Mouse (Mus musculus) ES-Bruce4 (cell line): ENCODE measurements at regions not wholly inside any gene's neighbourhood (a gene's known extent, or its start where the extent isn't known, plus 50 kb on each side); places are given as distances from the start of the nearest gene placed in this dataset.

Source experiments
- H3K27ac ChIP-seq: 2 replicates; pipeline ENCODE4 v1.5.1; 2012; ENCODE audit warnings: low read length, inconsistent platforms; ENCODE audit not compliant: insufficient read depth
- H3K27me3 ChIP-seq: 2 replicates; pipeline ENCODE4 v1.6.1; 2012; ENCODE audit warnings: mild to moderate bottlenecking, low read length, inconsistent platforms; ENCODE audit not compliant: control insufficient read depth, poor library complexity, insufficient read depth, severe bottlenecking
- H3K36me3 ChIP-seq: 2 replicates; pipeline ENCODE4 v1.6.1; 2012; ENCODE audit warnings: inconsistent platforms, mild to moderate bottlenecking, low read length, moderate library complexity; ENCODE audit not compliant: control insufficient read depth, poor library complexity, insufficient read depth, severe bottlenecking
- H3K4me1 ChIP-seq: one replicate; pipeline ENCODE4 v1.8.1; 2011; ENCODE audit warnings: low read length; ENCODE audit not compliant: control insufficient read depth, insufficient read depth
- H3K4me3 ChIP-seq: 2 replicates; pipeline ENCODE4 v1.5.1; 2011; ENCODE audit warnings: low read depth, mild to moderate bottlenecking, low read length
- H3K9ac ChIP-seq: 2 replicates; pipeline ENCODE4 v1.6.1; 2012; ENCODE audit warnings: low read depth, mild to moderate bottlenecking, inconsistent platforms; ENCODE audit not compliant: poor library complexity, severe bottlenecking
- H3K9me3 ChIP-seq: replicated peaks from 2 replicates; pipeline ENCODE4 v1.6.1; 2012; ENCODE audit warnings: mild to moderate bottlenecking, low read length, inconsistent platforms; ENCODE audit not compliant: control insufficient read depth, poor library complexity, insufficient read depth, severe bottlenecking
- CTCF ChIP-seq: IDR thresholded peaks from one replicate; pipeline ENCODE4 v1.8.1; 2011; ENCODE audit warnings: low read depth, low read length
- EP300 ChIP-seq: IDR thresholded peaks from 2 replicates; pipeline ENCODE4 v1.6.1; 2011; ENCODE audit warnings: low read depth, low read length; ENCODE audit not compliant: insufficient read depth
- POLR2A ChIP-seq: IDR thresholded peaks from one replicate; pipeline ENCODE4 v1.8.1; 2011; ENCODE audit warnings: low read length; ENCODE audit not compliant: insufficient read depth

- no peak overlapping the region for H3K27ac ChIP-seq
- no peak overlapping the region for H3K9ac ChIP-seq
- H3K4me3 ChIP-seq: no peak overlapping the region
- no peaks in the 10 kb centered on the region for H3K27me3 ChIP-seq
- no peaks in the 10 kb centered on the region for H3K9me3 ChIP-seq
- TF ChIP-seq POLR2A (no peak), CTCF (no peak), EP300 (no peak)
- H3K36me3 ChIP-seq: no peaks in the 10 kb centered on the region
- H3K4me1 ChIP-seq: no peaks in the 10 kb centered on the region
These were observed 446.4 kb downstream of the Wdr20rt start for GRCm38 (mm10) chr12:65671673-65672072.

GRCm38 (mm10) chr12:65673193-65673592 lies 447.9 kb downstream of the Wdr20rt start:
- no peak overlapping the region for H3K27ac ChIP-seq
- H3K9ac ChIP-seq: no peak overlapping the region
- TF ChIP-seq POLR2A: no peak
- TF ChIP-seq EP300: no peak
- TF ChIP-seq CTCF: no peak
- no peaks in the 10 kb centered on the region for H3K9me3 ChIP-seq
- H3K4me3 ChIP-seq: no peak overlapping the region
- H3K4me1 ChIP-seq: no peaks in the 10 kb centered on the region
- H3K27me3 ChIP-seq: no peaks in the 10 kb centered on the region
- no peaks in the 10 kb centered on the region for H3K36me3 ChIP-seq

GRCm38 (mm10) chr12:65674916-65675660 lies 449.8 kb downstream of the Wdr20rt start:
- Histone ChIP-seq H3K36me3 (no peaks in the 10 kb centered on the region), H3K4me1 (no peaks in the 10 kb centered on the region), H3K4me3 (no peak overlapping the region), H3K27ac (no peak overlapping the region), H3K9ac (no peak overlapping the region), H3K9me3 (no peaks in the 10 kb centered on the region), H3K27me3 (no peaks in the 10 kb centered on the region)
- TF ChIP-seq CTCF (no peak), POLR2A (no peak), EP300 (no peak)

- Histone ChIP-seq H3K27ac (no peak overlapping the region), H3K27me3 (no peaks in the 10 kb centered on the region), H3K36me3 (no peaks in the 10 kb centered on the region), H3K4me3 (no peak overlapping the region), H3K9ac (no peak overlapping the region), H3K4me1 (no peaks in the 10 kb centered on the region), H3K9me3 (peaks cover 14% of the 10 kb centered on the region)
- TF ChIP-seq POLR2A (no peak), EP300 (no peak), CTCF (no peak)
These were observed 455.0 kb downstream of the Wdr20rt start for GRCm38 (mm10) chr12:65680335-65680734.

- no peaks in the 10 kb centered on the region for H3K36me3 ChIP-seq
- H3K9ac ChIP-seq: no peak overlapping the region
- H3K27me3 ChIP-seq: no peaks in the 10 kb centered on the region
- no peaks in the 10 kb centered on the region for H3K4me1 ChIP-seq
- peaks cover 23% of the 10 kb centered on the region for H3K9me3 ChIP-seq
- TF ChIP-seq EP300 (no peak), CTCF (no peak)
- H3K27ac ChIP-seq: no peak overlapping the region
- H3K4me3 ChIP-seq: no peak overlapping the region
These were observed 456.5 kb downstream of the Wdr20rt start for GRCm38 (mm10) chr12:65681826-65682225.

- no peaks in the 10 kb centered on the region for H3K36me3 ChIP-seq
- TF ChIP-seq CTCF: no peak
- TF ChIP-seq EP300: no peak
- TF ChIP-seq POLR2A: no peak
- H3K4me1 ChIP-seq: no peaks in the 10 kb centered on the region
- no peaks in the 10 kb centered on the region for H3K27me3 ChIP-seq
- H3K9me3 ChIP-seq: no peaks in the 10 kb centered on the region
- H3K9ac ChIP-seq: no peak overlapping the region
- H3K27ac ChIP-seq: no peak overlapping the region
- no peak overlapping the region for H3K4me3 ChIP-seq
These were observed 479.7 kb downstream of the Wdr20rt start for GRCm38 (mm10) chr12:65704985-65705384.
